Mouse (Mus musculus) neural tube, embryonic 14.5 days (tissue): ENCODE results near the gene Ly6c2. TPM values are rescaled to one million over a fixed set of nuclear protein-coding genes. Genes with fewer than 3 reads are reported as not detected.
"Not testable (repeated sequence)": the region's sequence is repeated elsewhere in the genome, so short reads cannot be mapped to it uniquely, and the experiment has no call there.

Experiments used
- ATAC-seq: fragments of 200-750 bp; cut with Nextera tagmentation; 2 replicates; pipeline ENCODE4 v1.8.0; 2017; ENCODE audit warnings: low read depth, mild to moderate bottlenecking, moderate TSS enrichment, moderate library complexity
- H3K27ac ChIP-seq: fragments of 300-500 bp; sonication (generic); 2 replicates; pipeline ENCODE4 v1.5.1; 2014; ENCODE audit warnings: low read depth, mild to moderate bottlenecking, control low read depth, low read length, moderate library complexity, mixed read lengths
- H3K27me3 ChIP-seq: fragments of 300-500 bp; sonication (generic); 2 replicates; pipeline ENCODE4 v1.6.1; 2014; ENCODE audit warnings: low read length; ENCODE audit not compliant: control insufficient read depth, insufficient read depth
- H3K36me3 ChIP-seq: fragments of 300-500 bp; sonication (generic); 2 replicates; pipeline ENCODE4 v1.6.1; 2014; ENCODE audit warnings: low read length, mixed read lengths; ENCODE audit not compliant: control insufficient read depth, insufficient read depth
- H3K4me1 ChIP-seq: fragments of 300-500 bp; sonication (generic); 2 replicates; pipeline ENCODE4 v1.6.1; 2014; ENCODE audit warnings: low read length; ENCODE audit not compliant: control insufficient read depth, insufficient read depth
- H3K4me2 ChIP-seq: fragments of 300-500 bp; sonication (generic); 2 replicates; pipeline ENCODE4 v1.6.1; 2014; ENCODE audit warnings: mild to moderate bottlenecking, low read depth, low read length, control low read depth
- H3K4me3 ChIP-seq: fragments of 300-500 bp; sonication (generic); 2 replicates; pipeline ENCODE4 v1.5.1; 2014; ENCODE audit warnings: low read depth, low read length, control low read depth, mixed read lengths
- H3K9ac ChIP-seq: fragments of 300-500 bp; sonication (generic); replicated peaks from 2 replicates; pipeline ENCODE4 v1.6.1; 2014; ENCODE audit warnings: low read depth, mild to moderate bottlenecking, control low read depth, low read length, mixed read lengths
- H3K9me3 ChIP-seq: fragments of 300-500 bp; sonication (generic); 2 replicates; pipeline ENCODE4 v1.6.1; 2016; ENCODE audit warnings: low read length; ENCODE audit not compliant: control insufficient read depth
- WGBS: fragments of 180-500 bp; shearing (Covaris S2); extraction: QIAGEN DNeasy Blood & Tissue Kit; methylation state at CpG from one replicate; pipeline ENCODE4 v1.1.7; 2014; 5-methylcytosine and 5-hydroxymethylcytosine counted together
- polyA plus RNA-seq: library from polyadenylated mRNA; unstranded; fragments of >200 nt; fragmentation: Nextera tagmentation; extraction: Ambion mirVana; gene quantifications from 2 replicates; pipeline ENCODE4 v1.2.1, GENCODE M21; 2014

Gene Ly6c2
- polyA plus RNA-seq, result not detected in 2 replicates

GRCm38 (mm10) chr15:75111861-75112630 lies at the start of gene Ly6c2:
Gene Ly6c2 (minus strand): TSS chr15:75111970.
- not testable (repeated sequence) for H3K36me3 ChIP-seq
- WGBS, result no CpG with 5 or more reads among the region's 1 CpGs

DNA sequence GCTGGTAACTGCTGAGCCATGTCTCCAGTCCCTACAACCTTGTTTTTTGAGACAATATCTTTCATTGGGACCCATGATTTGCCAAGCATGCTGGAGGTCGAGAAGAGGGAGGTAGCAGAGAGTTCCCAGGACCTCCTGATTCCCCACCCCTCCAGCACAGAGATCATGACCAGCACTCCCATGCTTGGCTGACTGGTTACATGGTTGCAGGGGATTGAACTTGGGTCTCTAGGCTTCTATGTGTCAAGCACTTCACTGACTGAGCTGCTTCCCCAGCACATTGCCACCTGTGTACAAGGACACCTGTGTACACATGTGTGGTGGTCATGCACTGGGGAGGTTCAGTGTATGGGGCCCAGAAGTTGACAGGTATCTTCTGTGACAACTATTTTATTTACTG lies 45.9 kb upstream of the Ly6c2 start:
- no peak for ATAC-seq
- Histone ChIP-seq H3K9me3 (no peaks in the 10 kb centered on the region), H3K4me3 (no peak overlapping the region), H3K27ac (no peak overlapping the region), H3K9ac (no peak overlapping the region), H3K4me1 (no peaks in the 10 kb centered on the region), H3K36me3 (no peaks in the 10 kb centered on the region), H3K27me3 (no peaks in the 10 kb centered on the region), H3K4me2 (no peak overlapping the region)
- 44% methylated on average over 1 of the region's 1 CpGs for WGBS

More at GRCm38 (mm10) chr15:75111861-75112630, at the start of gene Ly6c2:
- not testable (repeated sequence) for H3K27ac ChIP-seq, H3K4me2 ChIP-seq, H3K4me1 ChIP-seq, H3K9me3 ChIP-seq, H3K4me3 ChIP-seq, H3K9ac ChIP-seq, H3K27me3 ChIP-seq, ATAC-seq

DNA sequence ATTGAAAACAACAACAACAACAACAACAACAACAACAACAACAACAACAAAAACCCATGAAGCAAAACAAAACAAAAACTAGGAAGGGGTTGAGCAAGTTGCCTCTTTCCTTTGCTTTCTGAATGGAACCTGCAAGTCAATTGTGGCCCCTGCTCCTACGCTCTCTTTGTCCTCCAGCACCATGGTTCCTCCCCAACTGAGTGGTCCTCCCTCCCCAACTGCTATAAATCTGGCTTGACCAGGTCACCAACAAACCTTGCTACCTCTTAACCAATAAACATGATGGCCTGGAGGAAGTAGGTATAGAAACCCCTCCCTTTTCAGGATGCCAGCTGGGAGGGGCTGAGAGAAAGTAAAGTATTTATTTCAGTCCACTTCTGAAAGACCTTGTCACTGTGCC lies 43.2 kb upstream of the Ly6c2 start, which contains the start of gene Ly6g:
TSS of gene Ly6g (plus strand) at position 301 of the 400 bp plus-strand sequence.
- no peak within 1 kb of the TSS for H3K27ac ChIP-seq
- H3K4me1 ChIP-seq, result no peaks in the 10 kb centered on the region
- H3K4me2 ChIP-seq, result no peak within 1 kb of the TSS
- H3K9me3 ChIP-seq, result no peaks in the 10 kb centered on the region
- WGBS, result 83% methylated on average over 1 of the region's 1 CpGs
- no peak within 1 kb of the TSS for H3K4me3 ChIP-seq
- no peaks in the 10 kb centered on the region for H3K36me3 ChIP-seq
- H3K27me3 ChIP-seq, result no peaks in the 10 kb centered on the region
- ATAC-seq, result no peak
- H3K9ac ChIP-seq, result no peak within 1 kb of the TSS

DNA sequence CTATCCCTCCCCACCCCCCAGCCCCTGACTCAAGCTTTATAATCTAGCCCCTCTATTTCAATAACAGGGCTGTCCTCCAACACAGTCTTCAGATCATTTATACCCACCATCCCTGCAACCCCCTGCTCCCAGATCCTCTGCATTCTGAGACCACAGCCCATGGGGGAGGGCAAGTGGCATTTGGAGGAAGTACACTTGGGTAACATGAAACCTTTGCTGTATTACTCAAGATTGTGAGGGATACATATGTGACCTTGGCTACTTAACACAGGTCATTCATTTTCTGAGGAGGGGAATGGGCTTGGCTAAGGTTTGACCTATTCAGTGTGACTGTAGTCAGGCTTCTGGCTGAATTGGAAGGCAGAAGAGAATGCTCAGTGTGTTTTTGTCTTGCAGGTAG lies 41.3 kb upstream of the Ly6c2 start:
- Histone ChIP-seq H3K9ac (no peak overlapping the region), H3K27me3 (no peaks in the 10 kb centered on the region), H3K27ac (no peak overlapping the region), H3K4me2 (no peak overlapping the region), H3K9me3 (no peaks in the 10 kb centered on the region), H3K36me3 (no peaks in the 10 kb centered on the region), H3K4me3 (no peak overlapping the region), H3K4me1 (no peaks in the 10 kb centered on the region)
- no peak for ATAC-seq

DNA sequence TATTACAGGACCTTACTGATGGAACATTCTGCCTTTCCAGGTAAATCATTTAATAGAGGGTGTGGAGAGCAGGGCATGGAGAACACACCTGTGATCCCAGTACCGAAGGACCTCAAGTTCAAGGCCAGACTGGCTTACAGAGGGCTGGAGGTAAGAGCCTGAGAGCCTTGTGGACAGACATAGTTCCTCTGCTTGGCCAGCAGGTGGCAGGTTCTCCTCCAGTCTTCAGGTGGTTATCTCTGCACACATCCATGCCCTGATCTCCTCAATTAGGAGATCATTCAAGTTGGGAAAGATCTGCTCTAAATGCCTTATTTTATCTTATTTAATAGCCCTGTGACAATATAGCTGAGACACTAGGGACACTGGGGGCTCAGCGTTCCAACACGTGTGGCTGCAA lies 32.0 kb upstream of the Ly6c2 start:
- WGBS, result 65% methylated on average over 3 of the region's 3 CpGs

DNA sequence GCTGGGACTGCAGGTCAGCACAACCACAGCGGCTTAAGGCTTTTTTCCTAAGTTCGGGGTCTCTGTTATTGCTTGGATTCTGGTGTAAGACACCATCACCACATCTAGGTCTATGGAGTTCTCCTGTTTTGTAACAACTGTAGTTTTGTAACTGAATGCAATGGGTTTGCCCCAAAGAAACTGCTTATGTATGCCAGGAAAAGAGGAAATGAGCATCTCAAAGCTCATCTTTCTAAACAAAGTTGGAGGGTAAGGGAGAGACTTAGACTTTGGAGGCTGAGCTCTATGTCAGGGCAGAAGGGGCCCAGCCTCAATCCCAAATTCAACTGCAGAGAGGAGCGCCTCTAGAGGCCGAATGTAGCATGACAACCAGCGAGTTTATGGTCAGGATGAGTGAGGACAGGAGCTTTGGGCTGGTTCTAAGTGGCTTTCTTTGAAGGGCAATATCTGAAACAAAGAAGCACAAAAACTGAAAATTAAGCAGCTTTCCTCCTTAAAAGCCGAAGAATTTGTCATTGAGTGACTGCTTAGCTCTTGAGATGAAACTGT lies 30.1 kb upstream of the Ly6c2 start:
- not testable (repeated sequence) for H3K9ac ChIP-seq, H3K27me3 ChIP-seq, H3K4me1 ChIP-seq, ATAC-seq, H3K36me3 ChIP-seq, H3K9me3 ChIP-seq, H3K4me3 ChIP-seq, H3K27ac ChIP-seq, H3K4me2 ChIP-seq
- 46% methylated on average over 6 of the region's 6 CpGs for WGBS

More for the DNA sequence above, 32.0 kb upstream of the Ly6c2 start:
- H3K36me3 ChIP-seq, result no peaks in the 10 kb centered on the region
- no peak overlapping the region for H3K4me3 ChIP-seq
- no peaks in the 10 kb centered on the region for H3K4me1 ChIP-seq
- no peak overlapping the region for H3K4me2 ChIP-seq
- no peak overlapping the region for H3K9ac ChIP-seq
- no peaks in the 10 kb centered on the region for H3K27me3 ChIP-seq
- H3K27ac ChIP-seq, result no peak overlapping the region
- no peak for ATAC-seq
- no peaks in the 10 kb centered on the region for H3K9me3 ChIP-seq

- H3K9ac ChIP-seq, H3K4me2 ChIP-seq, H3K9me3 ChIP-seq, H3K36me3 ChIP-seq, H3K4me3 ChIP-seq, ATAC-seq, H3K27ac ChIP-seq, H3K4me1 ChIP-seq, H3K27me3 ChIP-seq: not testable (repeated sequence)
- 80% methylated on average over 3 of the region's 3 CpGs for WGBS
Measured at GRCm38 (mm10) chr15:75137739-75138138, 26.0 kb upstream of the Ly6c2 start.

DNA sequence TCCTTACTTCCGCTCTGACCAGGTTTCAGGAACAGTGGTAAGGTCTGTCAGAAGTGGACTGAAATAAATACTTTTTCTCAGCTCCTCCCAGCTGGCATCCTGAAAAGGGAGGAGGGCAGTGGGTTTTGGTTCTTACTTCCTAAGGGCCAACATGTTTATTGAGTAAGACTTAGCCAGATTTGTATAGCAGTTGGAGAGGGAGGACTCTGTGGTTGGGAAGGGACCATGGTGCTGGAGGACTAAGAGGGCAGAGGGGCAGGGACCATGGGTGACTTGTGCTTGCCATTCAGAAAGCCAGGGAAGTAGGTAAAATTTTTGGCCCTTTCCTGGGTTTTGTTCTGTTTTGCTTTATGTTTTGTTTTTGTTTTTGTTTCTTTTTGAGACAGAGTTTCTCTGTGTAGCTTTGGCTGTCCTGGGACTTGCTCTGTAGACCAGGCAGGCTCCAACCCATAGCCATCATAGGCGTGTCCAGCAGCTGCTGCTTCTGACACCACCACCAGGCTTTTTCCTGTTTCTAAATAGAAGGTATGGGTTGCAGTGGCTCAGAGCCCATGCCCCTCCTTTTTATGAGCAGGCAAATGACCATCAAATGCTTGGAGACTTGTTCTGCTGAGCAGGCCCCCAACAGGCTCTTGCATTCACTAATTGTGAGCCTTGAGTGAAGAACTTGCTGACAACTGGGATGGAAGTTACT lies 23.5 kb upstream of the Ly6c2 start:
- 93% methylated on average over 1 of the region's 2 CpGs for WGBS
- H3K9ac ChIP-seq, H3K9me3 ChIP-seq, H3K4me2 ChIP-seq, H3K4me3 ChIP-seq, H3K27me3 ChIP-seq, H3K36me3 ChIP-seq, H3K27ac ChIP-seq, ATAC-seq, H3K4me1 ChIP-seq: not testable (repeated sequence)

- H3K4me1 ChIP-seq, ATAC-seq, H3K9me3 ChIP-seq, H3K4me2 ChIP-seq, H3K27ac ChIP-seq, H3K9ac ChIP-seq, H3K27me3 ChIP-seq, H3K36me3 ChIP-seq, H3K4me3 ChIP-seq: not testable (repeated sequence)
- WGBS, result 94% methylated on average over 2 of the region's 2 CpGs
Measured at GRCm38 (mm10) chr15:75132346-75132745, 20.6 kb upstream of the Ly6c2 start.
